Comparison of ENCODE assay signal across 12 mouse cellular contexts in the genomic region with DNA sequence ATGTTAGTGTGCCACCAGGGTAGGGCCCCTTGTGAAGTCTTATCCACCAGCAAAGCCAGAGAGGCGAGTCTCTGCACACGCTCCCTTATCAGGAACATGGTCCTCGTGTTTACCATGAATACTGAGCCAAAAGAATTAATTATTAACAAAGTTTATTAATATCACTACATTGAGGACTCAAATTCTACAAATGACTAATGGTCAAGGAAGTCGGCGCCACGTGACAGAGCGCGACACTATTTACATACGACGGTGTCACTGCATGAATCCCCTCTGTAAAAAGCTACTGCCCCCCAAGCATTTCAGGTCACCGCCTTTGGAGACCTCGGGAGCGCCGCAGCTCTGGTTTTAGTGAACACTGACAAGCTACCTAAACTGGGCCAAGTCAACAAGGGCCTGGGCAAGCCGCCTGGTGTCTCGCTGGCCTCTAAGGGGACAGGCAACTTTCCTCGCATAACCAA. TPM values are rescaled to one million over a fixed set of nuclear protein-coding genes. Genes with fewer than 3 reads are reported as not detected.
DNase-seq lines count a peak whose midpoint lies in the region; ATAC-seq and TF ChIP-seq lines count a peak whose summit lies in the region.
"Had no signal": no experiment of that assay in that cellular context is flagged by ENCODE, and none has a peak within 500 bp of the region (broad histone marks: within the 10 kb centered on the region; RNA-seq: fewer than 3 reads in every experiment).

No protein-coding gene starts in this region.

- no peak for TF ChIP-seq CTCF in left cerebral cortex, adult 2 months (IDR thresholded peaks at IDR 0.05)
- no peak for TF ChIP-seq CTCF in heart, postnatal 0 days (IDR thresholded peaks at IDR 0.05; ENCODE audit: low read depth)

- H3K36me3 ChIP-seq in heart, postnatal 0 days (replicated peaks; ENCODE audit: control insufficient read depth, insufficient read depth, low read length): no peaks in the 10 kb centered on the region
- no peaks in the 10 kb centered on the region for H3K36me3 ChIP-seq in limb, embryonic 15.5 days
- H3K36me3 ChIP-seq: heart, embryonic 15.5 days had no signal

- 0 out of 2 replicates have a peak overlapping the region, but pooled peaks have one; percentile 17 for H3K27ac ChIP-seq in left cerebral cortex, adult 2 months
- H3K27ac ChIP-seq in heart, postnatal 0 days (ENCODE audit: low read depth): no peak overlapping the region; the same call in 1 of the 2 replicates
- peak overlapping the region; percentile 63; the same call in 1 of the 2 replicates for H3K27ac ChIP-seq in limb, embryonic 15.5 days
- H3K27ac ChIP-seq: heart, embryonic 15.5 days had no signal

- H3K4me3 ChIP-seq in left cerebral cortex, adult 2 months: no peak overlapping the region
- no peak overlapping the region for H3K4me3 ChIP-seq in heart, postnatal 0 days (ENCODE audit: low read depth, low read length)
- H3K4me3 ChIP-seq in limb, embryonic 15.5 days: no peak overlapping the region
- H3K4me3 ChIP-seq: erythroblast, embryonic 14.5 days; heart, embryonic 15.5 days had no signal

- WGBS in heart, postnatal 0 days: 73% methylated on average over 17 of the region's 17 CpGs
- WGBS in limb, embryonic 15.5 days: 88% methylated on average over 17 of the region's 17 CpGs

- intact Hi-C loops in left cerebral cortex, adult 2 months (cut with DNase I): no loop called here

- no peak overlapping the region for H3K4me2 ChIP-seq in heart, postnatal 0 days (ENCODE audit: low read depth, low read length)
- no peak overlapping the region for H3K4me2 ChIP-seq in limb, embryonic 15.5 days
- H3K4me2 ChIP-seq: heart, embryonic 15.5 days had no signal

- 0 out of 2 replicates have a peak, but pooled peaks have one; percentile 17 for ATAC-seq in cerebellum, adult (ENCODE audit: insufficient number of reproducible peaks, low FRiP score, low TSS enrichment)
- ATAC-seq in heart, postnatal 0 days (ENCODE audit: insufficient read depth, low read depth): 0 out of 2 replicates have a peak, but pooled peaks have one; percentile 16
- no peak for ATAC-seq in limb, embryonic 15.5 days (ENCODE audit: insufficient number of reproducible peaks, low FRiP score, low TSS enrichment, low read depth)
- ATAC-seq: Patski had no signal

- H3K27me3 ChIP-seq in heart, postnatal 0 days (ENCODE audit: control insufficient read depth, insufficient read depth, low read length): no peaks in the 10 kb centered on the region
- H3K27me3 ChIP-seq in limb, embryonic 15.5 days: no peaks in the 10 kb centered on the region
- H3K27me3 ChIP-seq: heart, embryonic 15.5 days; Patski had no signal

- DNase-seq in cerebellum, adult 11-12 months: no peak
- no peak for DNase-seq in left cerebral cortex, adult 2 months (ENCODE audit: extremely low spot score in 1 of 2, low spot score in 2 of 2)
- no peak for DNase-seq in left cerebral cortex, adult 9 months (ENCODE audit: low spot score in 2 of 2)
- no peak for DNase-seq in heart, postnatal 0 days (ENCODE audit: low spot score)
- DNase-seq in frontal cortex, adult 2 months (ENCODE audit: extremely low spot score in 1 of 2, low spot score in 1 of 2): no peak
- DNase-seq in right cerebral cortex, postnatal 14 days: no peak
- DNase-seq: right cerebral cortex, adult 18-20 months had no signal

- H3K9me3 ChIP-seq in heart, postnatal 0 days (replicated peaks; ENCODE audit: control insufficient read depth, low read length): no peaks in the 10 kb centered on the region
- H3K9me3 ChIP-seq in limb, embryonic 15.5 days: no peaks in the 10 kb centered on the region
- H3K9me3 ChIP-seq: heart, embryonic 15.5 days had no signal

- no peak for TF ChIP-seq EP300 in heart, postnatal 0 days (IDR thresholded peaks at IDR 0.05; ENCODE audit: low read depth)

- no peak overlapping the region for H3K9ac ChIP-seq in heart, postnatal 0 days (replicated peaks; ENCODE audit: low read depth, low read length)
- H3K9ac ChIP-seq in limb, embryonic 15.5 days: no peak overlapping the region
- H3K9ac ChIP-seq: heart, embryonic 15.5 days had no signal

- peaks cover 32% of the 10 kb centered on the region for H3K4me1 ChIP-seq in heart, postnatal 0 days (ENCODE audit: control insufficient read depth, insufficient read depth)
- H3K4me1 ChIP-seq in limb, embryonic 15.5 days: peaks cover 76% of the 10 kb centered on the region

RNA-seq across cellular contexts. Expression of a gene that starts 15.5 kb away (rescaled TPM):
- 10 to 100 TPM; 22.6 to 22.8 TPM for total RNA-seq in left cerebral cortex, adult 2 months (2021)
- 32.4 and 50.9 TPM in 2 replicates for total RNA-seq in heart, postnatal 0 days (2014; rRNA removed; ENCODE audit: low replicate concordance)
- polyA plus RNA-seq in heart, postnatal 0 days (2015; fragmentation: Nextera tagmentation; extraction: Ambion mirVana): 9.2 and 9.8 TPM in 2 replicates
- 21.1 and 25.2 TPM in 2 replicates for polyA plus RNA-seq in limb, embryonic 15.5 days (2015; fragmentation: Nextera tagmentation; extraction: Ambion mirVana)
- 17.5 and 19.5 TPM in 2 replicates for polyA plus RNA-seq in frontal cortex, adult 2 months (2012; rRNA removed)
